Mouse (Mus musculus) T-helper 17 cell (primary cell): ENCODE results near the gene Nufip1.

ENCODE experiments used
- in situ Hi-C, 2 experiments: fragments of 300-600 bp; cut with MboI, MseI; formaldehyde crosslinking; loops; 1 replicate in 1 of 2; 2 replicates in 1 of 2; pipeline ENCODE4 v1.15.1; 2025; ENCODE audit warnings: high pct_unique_total_duplicates in 2 of 2

Gene Nufip1

GRCm38 (mm10) chr14:76134975-76135374 is 24.3 kb downstream of the Nufip1 start:
- in situ Hi-C loops: no loop called here

GRCm38 (mm10) chr14:76145248-76145647 is 34.6 kb downstream of the Nufip1 start:
- in situ Hi-C loops: no loop called here

- in situ Hi-C loops: no loop called here
Measured at GRCm38 (mm10) chr14:76145868-76146267, 35.2 kb downstream of the Nufip1 start.

DNA sequence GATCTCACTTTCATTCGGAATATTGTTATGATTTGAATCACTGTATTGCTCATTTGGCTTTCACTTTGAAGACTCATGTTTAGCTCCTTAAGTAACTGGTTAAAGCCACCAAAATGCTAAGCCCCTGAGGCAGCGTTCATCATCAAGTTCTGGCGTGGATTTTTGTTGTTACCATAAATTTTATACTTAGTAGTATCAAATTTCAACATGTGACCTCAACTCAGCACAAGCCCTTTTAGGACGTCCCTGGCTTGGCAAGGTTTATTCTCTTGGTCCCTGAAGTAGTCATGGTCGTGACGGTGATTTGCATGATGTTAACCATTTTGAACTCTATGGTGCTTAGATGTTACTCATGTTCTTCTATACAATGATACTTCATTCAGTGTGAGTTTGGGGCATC is 36.4 kb downstream of the Nufip1 start:
- in situ Hi-C loops: no loop called here

GRCm38 (mm10) chr14:76148294-76148693 is 37.6 kb downstream of the Nufip1 start:
- in situ Hi-C loops: no loop called here

- in situ Hi-C loops: loop anchor here (5.0 to 25.0 kb wide), 3 partner anchors 183 to 1713 kb away; no protein-coding TSS in a partner anchor
Measured at GRCm38 (mm10) chr14:76149531-76150179, 39.0 kb downstream of the Nufip1 start.

DNA sequence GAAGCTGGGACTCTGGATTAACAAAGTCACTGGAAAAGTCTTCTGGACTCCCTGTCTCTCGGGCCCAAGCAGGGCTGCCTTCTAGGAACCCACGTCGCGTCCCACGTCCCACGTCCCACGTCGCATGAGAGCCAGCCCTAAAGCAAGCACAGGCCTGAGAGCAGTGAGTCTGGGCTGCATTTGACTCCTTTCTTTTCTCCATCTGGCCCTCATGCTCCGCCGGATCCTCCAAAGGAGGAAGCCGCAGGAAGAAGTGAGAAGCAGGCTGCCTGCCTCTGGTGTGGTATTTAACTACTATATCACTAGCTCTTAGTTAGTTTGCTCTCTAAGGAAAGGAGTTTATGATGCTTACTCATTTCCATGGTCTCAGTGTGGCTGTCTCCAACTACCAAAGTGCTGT is 39.8 kb downstream of the Nufip1 start:
- in situ Hi-C loops: loop anchor here (5.0 to 25.0 kb wide), 3 partner anchors 182 to 1712 kb away; no protein-coding TSS in a partner anchor

GRCm38 (mm10) chr14:76151011-76151410 is 40.3 kb downstream of the Nufip1 start:
- in situ Hi-C loops: loop anchor here (5.0 to 25.0 kb wide), 3 partner anchors 181 to 1711 kb away; no protein-coding TSS in a partner anchor

- in situ Hi-C loops: loop anchor here (5.0 to 25.0 kb wide), 3 partner anchors 181 to 1711 kb away; no protein-coding TSS in a partner anchor
Measured at GRCm38 (mm10) chr14:76151820-76152161, 41.1 kb downstream of the Nufip1 start.

DNA sequence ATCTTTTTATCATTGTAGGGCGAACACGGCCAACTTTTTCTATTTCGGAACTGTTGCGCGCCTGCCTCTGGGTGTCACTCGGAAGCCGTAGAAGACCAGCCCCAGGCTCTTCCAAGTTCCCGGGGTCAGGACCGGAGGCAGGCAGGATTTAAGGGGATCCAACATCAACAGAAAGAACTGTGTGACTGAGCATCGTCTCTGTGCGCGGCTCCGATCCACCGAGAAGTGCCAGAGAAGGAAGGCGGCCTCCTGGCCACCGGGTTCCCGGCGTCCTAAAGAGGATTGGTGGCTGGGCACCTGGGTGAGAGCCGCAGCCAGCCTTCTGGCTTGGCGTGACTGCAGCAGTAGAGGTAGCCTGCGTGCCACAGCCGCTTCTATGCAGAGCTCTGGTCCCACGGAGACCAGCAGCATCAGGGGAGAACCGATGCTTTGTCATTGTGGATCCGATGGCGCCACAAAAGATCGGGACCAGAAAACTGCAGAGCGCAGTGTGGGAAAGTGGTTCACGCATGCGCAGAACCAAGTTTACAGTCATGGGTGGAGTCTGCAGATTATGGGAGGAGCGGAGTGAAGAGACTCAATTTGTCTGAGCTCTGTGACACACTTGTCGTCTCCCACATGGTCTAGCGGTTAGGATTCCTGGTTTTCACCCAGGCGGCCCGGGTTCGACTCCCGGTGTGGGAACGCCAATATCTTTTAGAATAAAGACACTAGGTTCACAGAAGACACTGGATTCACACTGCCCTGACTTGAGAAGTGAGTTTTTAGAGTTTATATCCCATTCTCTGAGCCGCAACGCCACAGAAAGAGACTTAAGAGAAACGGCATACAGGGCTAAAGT is 41.7 kb downstream of the Nufip1 start:
- in situ Hi-C loops: loop anchor here (5.0 to 25.0 kb wide), 3 partner anchors 180 to 1710 kb away; no protein-coding TSS in a partner anchor

- in situ Hi-C loops: loop anchor here (5.0 to 25.0 kb wide), 3 partner anchors 179 to 1709 kb away; no protein-coding TSS in a partner anchor
Measured at GRCm38 (mm10) chr14:76153003-76153675, 42.4 kb downstream of the Nufip1 start.

GRCm38 (mm10) chr14:76153828-76154227 is 43.1 kb downstream of the Nufip1 start:
- in situ Hi-C loops: loop anchor here (5.0 to 25.0 kb wide), 3 partner anchors 178 to 1708 kb away; no protein-coding TSS in a partner anchor

GRCm38 (mm10) chr14:76158192-76158785 is 47.6 kb downstream of the Nufip1 start:
- in situ Hi-C loops: loop anchor here in 1 of 2 experiments (25.0 kb wide), 1 partner anchor 1704 kb away; no protein-coding TSS in a partner anchor

GRCm38 (mm10) chr14:76160580-76160979 is 49.9 kb downstream of the Nufip1 start:
- in situ Hi-C loops: loop anchor here in 1 of 2 experiments (25.0 kb wide), 1 partner anchor 1702 kb away; no protein-coding TSS in a partner anchor

GRCm38 (mm10) chr14:76164236-76164635 is 53.5 kb downstream of the Nufip1 start:
- in situ Hi-C loops: loop anchor here in 1 of 2 experiments (25.0 kb wide), 1 partner anchor 1698 kb away; no protein-coding TSS in a partner anchor

- in situ Hi-C loops: loop anchor here in 1 of 2 experiments (25.0 kb wide), 1 partner anchor 1697 kb away; no protein-coding TSS in a partner anchor
Measured at GRCm38 (mm10) chr14:76164904-76165755, 54.4 kb downstream of the Nufip1 start.

DNA sequence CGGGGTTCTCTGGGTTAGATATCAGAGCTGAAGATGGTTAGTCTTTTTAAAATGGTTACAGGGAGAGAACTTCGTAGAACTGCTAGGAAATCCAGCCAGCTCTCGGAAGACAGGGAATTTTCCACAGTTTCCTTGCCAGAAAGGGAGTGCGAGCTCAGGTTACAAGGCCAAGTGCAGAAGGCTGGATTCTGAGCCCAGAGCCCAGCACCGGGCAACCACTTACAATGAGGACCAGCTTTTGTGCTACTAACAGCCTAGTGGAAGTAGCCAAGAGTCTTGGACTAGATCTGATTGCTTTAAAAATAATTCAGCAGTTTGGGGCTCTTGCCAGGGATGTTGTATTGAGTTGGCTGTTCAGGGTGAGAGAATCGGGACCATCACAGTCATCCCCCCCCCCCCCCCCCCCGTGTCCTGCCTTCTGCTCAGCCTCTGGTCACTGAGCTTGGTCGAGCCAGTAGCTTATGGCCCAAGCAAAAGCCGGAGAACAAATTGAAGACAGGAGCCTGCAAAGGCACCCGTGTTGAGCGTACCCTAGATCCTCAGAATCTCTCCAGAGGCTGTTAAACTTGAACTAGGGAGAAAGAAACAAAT is 59.3 kb downstream of the Nufip1 start:
- in situ Hi-C loops: loop anchor here (5.0 to 25.0 kb wide), 2 partner anchors 302 to 1692 kb away; no protein-coding TSS in a partner anchor

DNA sequence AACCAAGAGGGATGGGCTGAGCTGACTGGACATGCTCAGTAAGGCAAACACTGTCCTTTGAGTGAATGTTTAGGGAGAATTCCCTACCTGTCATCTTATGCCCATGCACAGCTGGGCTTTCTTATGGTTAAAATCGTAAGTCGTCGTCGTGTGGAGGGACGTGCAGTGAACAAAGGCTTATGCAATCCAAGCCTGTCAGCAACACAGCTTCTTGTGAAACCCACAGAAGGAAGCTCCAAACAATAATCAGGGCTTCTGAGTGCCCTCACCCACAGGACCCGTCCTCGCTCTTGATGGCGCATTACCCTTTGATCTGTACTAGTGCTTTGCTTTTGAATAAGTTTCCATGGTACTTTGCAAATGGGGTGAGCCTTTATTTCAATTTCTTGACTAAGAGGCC is 60.6 kb downstream of the Nufip1 start:
- in situ Hi-C loops: loop anchor here (5.0 to 25.0 kb wide), 2 partner anchors 301 to 1691 kb away; no protein-coding TSS in a partner anchor

DNA sequence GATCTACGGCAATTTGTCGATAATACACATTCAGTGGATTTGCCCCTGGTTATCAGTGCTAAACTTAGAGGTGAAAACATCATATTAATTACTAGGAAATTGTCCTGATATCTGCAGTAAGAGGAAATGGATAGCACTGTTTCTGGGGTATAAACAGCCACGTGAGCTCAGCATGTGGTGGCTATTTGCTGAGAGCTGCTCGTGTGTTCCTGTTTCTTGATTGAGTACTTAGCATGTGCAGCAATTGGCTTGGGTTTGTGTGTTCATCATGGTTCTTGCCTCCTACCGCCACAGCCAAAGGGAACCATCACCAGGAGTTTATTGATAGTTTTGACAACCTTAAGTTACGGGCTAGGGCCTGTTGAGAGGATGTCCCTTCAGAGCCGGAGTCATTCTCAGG is 63.6 kb downstream of the Nufip1 start:
- in situ Hi-C loops: loop anchor here (5.0 to 25.0 kb wide), 2 partner anchors 298 to 1688 kb away; no protein-coding TSS in a partner anchor
